Mouse (Mus musculus): ENCODE results near the gene Arhgap17.

DNA sequence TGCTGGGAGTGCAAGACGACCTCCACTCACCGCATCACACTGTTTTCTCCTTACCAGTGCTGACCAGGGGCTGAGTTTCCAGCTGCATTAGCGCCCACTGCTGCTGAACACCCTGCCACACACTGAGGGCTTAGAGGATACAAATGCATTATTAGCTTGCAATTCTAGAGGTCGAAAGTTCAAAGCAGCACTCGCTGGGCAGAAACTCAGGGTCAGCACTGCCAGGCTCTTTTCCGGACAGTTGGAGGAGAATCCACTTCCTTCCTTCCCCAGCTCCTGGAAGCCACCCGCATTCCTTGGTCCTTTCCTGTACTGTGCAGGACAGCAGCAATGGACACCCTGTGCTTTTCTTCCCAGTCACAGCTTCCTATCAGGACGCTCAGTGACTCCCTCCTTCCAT, 31.4 kb downstream of the Arhgap17 start:
- no peak for TF ChIP-seq MEF2A (IDR thresholded peaks at IDR 0.05; ENCODE audit: extremely low read depth, insufficient replicate concordance, low read depth, low read length, poor library complexity, severe bottlenecking)
- TF ChIP-seq JUND (IDR thresholded peaks at IDR 0.05; ENCODE audit: low read depth, low read length), result no peak
- TF ChIP-seq CHD2 (IDR thresholded peaks at IDR 0.05; ENCODE audit: low read length), result no peak
- TF ChIP-seq CTCF (IDR thresholded peaks at IDR 0.05 in 2 of 3, conservative IDR thresholded peaks at IDR 0.05 in 1 of 3; ENCODE audit: control insufficient read depth in 1 of 3, insufficient read depth in 1 of 3, low read depth in 2 of 3, low read length in 3 of 3, poor library complexity in 1 of 3, severe bottlenecking in 1 of 3), result no peak
- TF ChIP-seq BHLHE40 (IDR thresholded peaks at IDR 0.05; ENCODE audit: borderline replicate concordance, low read depth, low read length), result no peak
- no peak for TF ChIP-seq ZNF384 (IDR thresholded peaks at IDR 0.05; ENCODE audit: low read depth, low read length)
- TF ChIP-seq ZC3H11A (IDR thresholded peaks at IDR 0.05; ENCODE audit: low read depth, low read length), result no peak
- TF ChIP-seq POLR2A (IDR thresholded peaks at IDR 0.05; ENCODE audit: control insufficient read depth in 1 of 2, insufficient read depth in 1 of 2, low read depth in 1 of 2, low read length in 2 of 2, poor library complexity in 1 of 2), result no peak
- TF ChIP-seq ZMIZ1 (IDR thresholded peaks at IDR 0.05; ENCODE audit: low read depth, low read length), result no peak
- TF ChIP-seq GABPA (IDR thresholded peaks at IDR 0.05; ENCODE audit: low read depth, low read length), result no peak
